In genomic region chr7:115684142-115684541, GRCm38 (mm10) we compare ENCODE assay signal across 21 mouse cellular contexts.
"Had no signal": no experiment of that assay in that cellular context is flagged by ENCODE, and none has a peak within 500 bp of the region (broad histone marks: within the 10 kb centered on the region; RNA-seq: fewer than 3 reads in every experiment).

No protein-coding gene starts in this region.

- ATAC-seq: intestine, embryonic 15.5 days; liver, postnatal 0 days; midbrain, embryonic 13.5 days; midbrain, embryonic 16.5 days had no signal

- H3K9me3 ChIP-seq: intestine, embryonic 15.5 days; limb, embryonic 10.5 days; lung, embryonic 15.5 days; megakaryocyte, embryonic 14.5 days; midbrain, embryonic 10.5 days; midbrain, embryonic 13.5 days; neural tube, embryonic 13.5 days; stomach, embryonic 15.5 days had no signal

- H3K4me1 ChIP-seq: intestine, embryonic 15.5 days; lung, embryonic 15.5 days; megakaryocyte, embryonic 14.5 days; neural tube, embryonic 13.5 days; stomach, embryonic 15.5 days had no signal

- H3K4me3 ChIP-seq: intestine, embryonic 15.5 days; layer of hippocampus, adult 2 months; limb, embryonic 10.5 days; limb, embryonic 13.5 days; lung, embryonic 15.5 days; megakaryocyte, embryonic 14.5 days; midbrain, embryonic 10.5 days; midbrain, embryonic 13.5 days; myocyte; neural tube, embryonic 13.5 days; stomach, embryonic 15.5 days had no signal

- DNase-seq: layer of hippocampus, adult 9-11 months; liver, postnatal 0 days; lung, postnatal 10 days; lung, postnatal 36 days; right cerebral cortex, postnatal 25 days; spleen, adult 18-20 months; thymus, postnatal 25 days had no signal

- H3K27me3 ChIP-seq: intestine, embryonic 15.5 days; limb, embryonic 13.5 days; lung, embryonic 15.5 days; midbrain, embryonic 13.5 days; stomach, embryonic 15.5 days had no signal

- H3K4me2 ChIP-seq: intestine, embryonic 15.5 days; limb, embryonic 13.5 days; liver, embryonic 11.5 days; lung, embryonic 15.5 days; midbrain, embryonic 13.5 days; neural tube, embryonic 13.5 days; stomach, embryonic 15.5 days had no signal

- H3K36me3 ChIP-seq: intestine, embryonic 15.5 days; limb, embryonic 10.5 days; limb, embryonic 13.5 days; lung, embryonic 15.5 days; midbrain, embryonic 10.5 days; midbrain, embryonic 13.5 days; neural tube, embryonic 13.5 days; stomach, embryonic 15.5 days had no signal

- H3K27ac ChIP-seq: intestine, embryonic 15.5 days; layer of hippocampus, adult 2 months; limb, embryonic 10.5 days; limb, embryonic 13.5 days; liver, embryonic 14.5 days; lung, embryonic 15.5 days; midbrain, embryonic 10.5 days; midbrain, embryonic 13.5 days; neural tube, embryonic 13.5 days; stomach, embryonic 15.5 days had no signal

- H3K9ac ChIP-seq: intestine, embryonic 15.5 days; limb, embryonic 13.5 days; liver, embryonic 14.5 days; liver, postnatal 0 days; lung, embryonic 15.5 days; midbrain, embryonic 13.5 days; neural tube, embryonic 13.5 days; stomach, embryonic 15.5 days had no signal
